Mouse (Mus musculus): ENCODE data around the gene Ankrd12.

DNA sequence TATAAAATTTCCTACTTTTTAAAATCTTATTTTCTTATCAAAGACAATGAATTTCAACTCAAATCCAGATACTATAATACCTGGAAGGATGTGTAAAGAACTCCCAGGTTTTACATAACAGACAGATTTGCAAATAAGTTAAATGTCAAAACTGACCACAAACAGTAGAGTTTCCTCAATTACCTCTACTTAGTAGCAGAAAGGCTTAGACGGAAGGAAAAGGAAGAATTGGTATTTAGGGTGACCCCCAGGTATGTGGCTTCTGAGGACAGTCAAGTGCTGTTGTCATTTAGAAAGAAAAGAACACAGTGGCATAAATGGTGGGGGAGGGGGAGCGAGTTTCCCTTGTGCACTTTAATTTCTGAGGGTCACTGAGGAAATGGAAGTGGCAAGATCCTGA lies 65.1 kb downstream of the Ankrd12 start:
- TF ChIP-seq CTCF (IDR thresholded peaks at IDR 0.05; ENCODE audit: low read depth, low read length) (no peak), POLR2AphosphoS5 (IDR thresholded peaks at IDR 0.05; ENCODE audit: insufficient replicate concordance, low read depth, low read length) (no peak), GATA2 (IDR thresholded peaks at IDR 0.05; ENCODE audit: borderline replicate concordance, low read depth, low read length) (no peak)

Data from G1E (cell line).